In the genomic region with DNA sequence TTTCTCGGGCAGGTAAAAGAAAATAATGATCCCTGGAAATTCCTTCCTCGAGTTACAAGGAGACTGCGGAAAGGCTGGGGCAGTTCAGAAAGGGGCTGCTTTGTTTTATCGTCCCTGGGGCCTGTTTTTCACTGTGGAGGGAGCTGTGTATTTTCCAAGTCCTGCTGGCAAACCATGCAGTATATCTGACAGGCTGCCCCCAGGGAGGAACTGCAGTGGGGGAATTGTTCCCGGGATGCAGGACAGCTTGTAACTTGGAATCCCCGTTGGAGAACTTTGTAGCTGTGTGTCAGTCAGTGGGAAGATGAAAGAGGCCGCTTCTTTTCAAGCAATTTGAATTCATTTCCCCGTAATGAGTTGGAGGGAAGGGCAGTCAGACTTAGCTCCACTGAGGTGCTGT, we compare ENCODE assay signal across 7 mouse cellular contexts.
A peak's percentile ranks its signal among the peaks of the same experiment; 100 is the strongest.
DNase-seq lines count a peak whose midpoint lies in the region; ATAC-seq and TF ChIP-seq lines count a peak whose summit lies in the region.

No protein-coding gene starts in this region.

- peak overlapping the region; percentile 62 for H3K4me2 ChIP-seq in heart, embryonic 16.5 days (ENCODE audit: low read depth, low read length)
- peak overlapping the region; percentile 51 for H3K4me2 ChIP-seq in limb, embryonic 14.5 days (replicated peaks; ENCODE audit: low read depth, low read length, severe bottlenecking)

- ATAC-seq in heart, embryonic 16.5 days (replicated peaks; ENCODE audit: extremely low read depth, insufficient read depth, low FRiP score): no peak; the same call in 1 of the 2 replicates
- ATAC-seq in limb, embryonic 14.5 days (ENCODE audit: low FRiP score, low read depth): no peak

- peak overlapping the region; percentile 43 for H3K4me3 ChIP-seq in heart, embryonic 16.5 days (ENCODE audit: low read length)
- H3K4me3 ChIP-seq in limb, embryonic 14.5 days (replicated peaks; ENCODE audit: low read length): peak overlapping the region; percentile 22

- H3K4me1 ChIP-seq in heart, embryonic 16.5 days (ENCODE audit: control insufficient read depth, insufficient read depth, low read length): peaks cover 3% of the 10 kb centered on the region; the same call in 1 of the 2 replicates
- H3K4me1 ChIP-seq in limb, embryonic 14.5 days (ENCODE audit: control insufficient read depth, insufficient read depth, low read length): peaks cover 9% of the 10 kb centered on the region; the same call in 1 of the 2 replicates

- WGBS in heart, embryonic 16.5 days: 7% methylated on average over 8 of the region's 8 CpGs
- 3% methylated on average over 8 of the region's 8 CpGs for WGBS in limb, embryonic 14.5 days

- H3K36me3 ChIP-seq in heart, embryonic 16.5 days (ENCODE audit: control insufficient read depth, insufficient read depth): no peaks in the 10 kb centered on the region
- no peaks in the 10 kb centered on the region for H3K36me3 ChIP-seq in limb, embryonic 14.5 days (ENCODE audit: control insufficient read depth, insufficient read depth, low read length)

- no peak for TF ChIP-seq POLR2A in brain, embryonic 14.5 days (IDR thresholded peaks at IDR 0.05; ENCODE audit: borderline replicate concordance, extremely low read depth, insufficient read depth, insufficient read length, poor library complexity, severe bottlenecking)
- TF ChIP-seq POLR2A in limb, embryonic 14.5 days (IDR thresholded peaks at IDR 0.05; ENCODE audit: borderline replicate concordance, extremely low read depth, insufficient read depth, insufficient read length): no peak

- no peaks in the 10 kb centered on the region for H3K27me3 ChIP-seq in heart, embryonic 16.5 days (ENCODE audit: control insufficient read depth, insufficient read depth, low read length)
- H3K27me3 ChIP-seq in limb, embryonic 14.5 days (ENCODE audit: control insufficient read depth, insufficient read depth, low read length): no peaks in the 10 kb centered on the region

- peak; percentile 89 for DNase-seq in brain, embryonic 14.5 days (ENCODE audit: low read depth)
- DNase-seq in embryo, embryonic 9.5 days (ENCODE audit: extremely low spot score): peak; percentile 50
- peak; percentile 18 for DNase-seq in limb, embryonic 14.5 days (ENCODE audit: low spot score)
- DNase-seq in yolk sac, embryonic 10.5 days (ENCODE audit: low spot score): peak; percentile 10
- DNase-seq in cerebellum, postnatal 36 days: no peak
- DNase-seq in urinary bladder, adult 18-20 months (ENCODE audit: low spot score in 2 of 2): no peak

- no peak overlapping the region for H3K27ac ChIP-seq in heart, embryonic 16.5 days (ENCODE audit: low read length)
- no peak overlapping the region for H3K27ac ChIP-seq in limb, embryonic 14.5 days (replicated peaks; ENCODE audit: low read depth, low read length)

- peak overlapping the region; percentile 59 for H3K9ac ChIP-seq in heart, embryonic 16.5 days (ENCODE audit: low read length)
- peak overlapping the region; percentile 40 for H3K9ac ChIP-seq in limb, embryonic 14.5 days (ENCODE audit: low read depth, low read length, severe bottlenecking)

- no peak for TF ChIP-seq CTCF in brain, embryonic 14.5 days (IDR thresholded peaks at IDR 0.05; ENCODE audit: borderline replicate concordance, extremely low read depth, insufficient read depth, insufficient read length)

- no peaks in the 10 kb centered on the region for H3K9me3 ChIP-seq in heart, embryonic 16.5 days (replicated peaks; ENCODE audit: control insufficient read depth, low read length)
- H3K9me3 ChIP-seq in limb, embryonic 14.5 days (ENCODE audit: control insufficient read depth, low read length): no peaks in the 10 kb centered on the region

Comparison
In these comparisons a context has a peak if more than half of its experiments do, and no peak if none do; other contexts are left out.
1. DNase-seq: peak in brain, embryonic 14.5 days (single experiment), embryo, embryonic 9.5 days (single experiment), limb, embryonic 14.5 days (single experiment) and yolk sac, embryonic 10.5 days (single experiment); none in cerebellum, postnatal 36 days (0 of 2) and urinary bladder, adult 18-20 months (0 of 2).